Mouse (Mus musculus): Measurements from ENCODE around the gene Eif2ak1. TPM values are rescaled to one million over a fixed set of nuclear protein-coding genes. Genes with fewer than 3 reads are reported as not detected.

Gene Eif2ak1
- total and polyA plus RNA-seq, 3 experiments: 11.9 to 26.7 (median 13.4) TPM

DNA sequence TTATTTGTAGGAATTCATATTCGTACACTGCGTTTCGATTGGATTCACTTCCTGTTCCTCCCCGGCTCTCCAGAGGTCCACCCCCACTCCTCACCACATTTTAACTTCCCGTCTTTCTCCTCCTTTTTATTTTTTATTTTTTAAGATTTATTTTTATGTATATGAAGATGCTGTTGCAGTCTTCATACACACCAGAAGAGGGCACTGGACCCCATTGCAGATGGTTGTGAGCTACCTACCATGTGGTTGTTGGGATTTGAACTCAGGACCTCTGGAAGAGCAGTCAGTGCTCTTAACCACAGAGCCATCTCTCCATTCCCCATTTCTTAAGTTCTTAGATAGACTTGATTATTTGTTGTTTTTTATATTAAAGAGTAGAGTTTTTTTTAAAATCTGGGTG is 3.2 kb downstream of the Eif2ak1 start:
- no peak overlapping the region for H3K9ac ChIP-seq (ENCODE audit: insufficient read depth, low read depth)
- dilution Hi-C loops (cut with MboI; ENCODE audit: extremely low pct_ligation_motif_present, extremely low pct_unique_long_range_greater_than_20kb, low sequenced_read_pairs): no loop called here

DNA sequence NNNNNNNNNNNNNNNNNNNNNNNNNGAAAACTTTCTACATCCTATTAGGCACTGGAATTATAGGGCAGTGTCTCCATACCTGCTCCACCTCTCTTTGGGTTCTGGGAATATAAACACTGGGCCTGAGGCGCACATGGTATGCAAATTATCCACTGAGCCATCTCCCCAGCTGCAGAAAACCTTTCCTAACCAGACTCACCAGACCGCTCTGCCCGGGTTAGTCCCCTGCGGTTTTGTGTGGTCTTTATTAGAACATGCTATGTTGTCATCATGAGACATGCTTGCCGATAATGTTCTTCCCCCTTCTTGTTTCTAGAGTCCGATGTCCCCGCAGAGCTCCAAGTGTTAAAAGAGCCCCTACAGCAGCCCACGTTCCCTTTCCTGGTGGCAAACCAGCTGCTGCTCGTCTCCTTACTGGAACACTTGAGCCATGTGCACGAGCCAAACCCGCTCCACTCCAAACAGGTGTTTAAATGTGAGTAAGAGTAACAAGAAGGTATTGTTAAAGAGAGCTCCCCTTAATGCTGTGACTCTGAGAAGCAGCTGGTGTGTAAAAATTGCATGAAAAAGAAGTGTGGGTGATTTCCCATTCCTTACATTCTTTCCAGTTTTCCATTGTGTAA is 54.1 kb downstream of the Eif2ak1 start:
- Histone ChIP-seq H3K9ac (ENCODE audit: insufficient read depth, low read depth) (no peak overlapping the region), H3K9me3 (replicated peaks; ENCODE audit: low read length) (no peaks in the 10 kb centered on the region), H3K27ac (ENCODE audit: insufficient read depth, low read depth) (peak overlapping the region; percentile 22; the same call in 1 of the 2 replicates), H3K36me3 (replicated peaks in 1 of 2; ENCODE audit: control insufficient read depth in 1 of 2, insufficient read depth in 1 of 2, low read length in 1 of 2) (peaks cover 28 to 43% of the 10 kb centered on the region in 2 experiments), H3K4me2 (ENCODE audit: insufficient read depth, low read depth, poor library complexity, severe bottlenecking) (peak overlapping the region; percentile 77), H3K27me3 (replicated peaks) (no peaks in the 10 kb centered on the region), H3K4me3 (replicated peaks in 1 of 3; ENCODE audit: low read depth in 2 of 3, low read length in 2 of 3, poor library complexity in 1 of 3) (no peak overlapping the region), H3K4me1 (ENCODE audit: control insufficient read depth in 1 of 2, insufficient read depth in 2 of 2) (peaks cover 0 to 19% of the 10 kb centered on the region in 2 experiments; a peak in 2 of 4 replicates), H3K79me2 (replicated peaks; ENCODE audit: control insufficient read depth, extremely low read depth, insufficient read depth, poor library complexity, severe bottlenecking) (no peaks in the 10 kb centered on the region)
- in situ Hi-C loops (cut with MboI; ENCODE audit: low pct_ligation_motif_present, low pct_unique_long_range_greater_than_20kb, low sequenced_read_pairs) (no loop called here), dilution Hi-C loops (cut with MboI; ENCODE audit: extremely low pct_ligation_motif_present, extremely low pct_unique_long_range_greater_than_20kb, low sequenced_read_pairs) (no loop called here)
- peak; percentile 89 for DNase-seq (ENCODE audit: extremely low read depth)
- peak; percentile 94 for TF ChIP-seq ETS1 (conservative IDR thresholded peaks at IDR 0.05; ENCODE audit: low read depth, low read length)
- TF ChIP-seq MEF2A (IDR thresholded peaks at IDR 0.05; ENCODE audit: borderline replicate concordance, low read depth, low read length): peak; percentile 89
- TF ChIP-seq MAX (IDR thresholded peaks at IDR 0.05; ENCODE audit: low read length): peak; percentile 93
- no peak for TF ChIP-seq RAD21 (IDR thresholded peaks at IDR 0.05; ENCODE audit: low read depth, low read length)
- peak; percentile 50; the same call in 1 of the 2 replicates for TF ChIP-seq IRF4 (IDR thresholded peaks at IDR 0.05; ENCODE audit: low read depth, low read length)
- peak; percentile 64; the same call in 1 of the 2 replicates for TF ChIP-seq EP300 (IDR thresholded peaks at IDR 0.05; ENCODE audit: low read length)
- TF ChIP-seq NRF1 (IDR thresholded peaks at IDR 0.05; ENCODE audit: low read depth, low read length): no peak
- no peak for TF ChIP-seq CTCF (conservative IDR thresholded peaks at IDR 0.05 in 1 of 2, IDR thresholded peaks at IDR 0.05 in 1 of 2; ENCODE audit: low read depth in 2 of 2, low read length in 2 of 2)
- no peak for TF ChIP-seq ELF1 (IDR thresholded peaks at IDR 0.05; ENCODE audit: low read depth, low read length)
- peak; percentile 64; the same call in 1 of the 2 replicates for TF ChIP-seq MYC (IDR thresholded peaks at IDR 0.05; ENCODE audit: low read depth, low read length)
- TF ChIP-seq BHLHE40 (IDR thresholded peaks at IDR 0.05; ENCODE audit: low read depth, low read length): peak; percentile 90
- no peak for TF ChIP-seq POLR2A (IDR thresholded peaks at IDR 0.05; ENCODE audit: low read depth, low read length)
- TF ChIP-seq MXI1 (IDR thresholded peaks at IDR 0.05; ENCODE audit: low read depth, low read length): peak; percentile 79
- TF ChIP-seq MAFK (IDR thresholded peaks at IDR 0.05; ENCODE audit: insufficient replicate concordance, low read length): 0 out of 2 replicates have a peak, but pooled peaks have one; percentile 35
- peak; percentile 94 for TF ChIP-seq SIN3A (IDR thresholded peaks at IDR 0.05; ENCODE audit: low read length)
- peak; percentile 70; the same call in 1 of the 2 replicates for TF ChIP-seq TCF12 (IDR thresholded peaks at IDR 0.05; ENCODE audit: low read depth, low read length)
- no peak for TF ChIP-seq JUND (conservative IDR thresholded peaks at IDR 0.05; ENCODE audit: low read depth, low read length)
- TF ChIP-seq JUN (IDR thresholded peaks at IDR 0.05; ENCODE audit: insufficient read depth, low read depth, low read length): peak; percentile 45
- no peak for TF ChIP-seq CHD1 (IDR thresholded peaks at IDR 0.05; ENCODE audit: low read depth, low read length)
- no peak for TF ChIP-seq RCOR1 (conservative IDR thresholded peaks at IDR 0.05; ENCODE audit: low read depth, low read length)

More for the DNA sequence above, 3.2 kb downstream of the Eif2ak1 start:
- H3K79me2 ChIP-seq (replicated peaks; ENCODE audit: control insufficient read depth, extremely low read depth, insufficient read depth, poor library complexity, severe bottlenecking): peaks cover 25% of the 10 kb centered on the region
- no peaks in the 10 kb centered on the region for H3K27me3 ChIP-seq (replicated peaks)
- no peaks in the 10 kb centered on the region for H3K9me3 ChIP-seq (replicated peaks; ENCODE audit: low read length)
- DNase-seq (ENCODE audit: extremely low read depth): no peak
- no peak overlapping the region for H3K4me2 ChIP-seq (ENCODE audit: insufficient read depth, low read depth, poor library complexity, severe bottlenecking)
- TF ChIP-seq MYC (IDR thresholded peaks at IDR 0.05; ENCODE audit: low read depth, low read length) (no peak), UBTF (IDR thresholded peaks at IDR 0.05; ENCODE audit: low read depth, low read length) (no peak), CTCF (conservative IDR thresholded peaks at IDR 0.05 in 1 of 2, IDR thresholded peaks at IDR 0.05 in 1 of 2; ENCODE audit: low read depth in 2 of 2, low read length in 2 of 2) (peak in 1 of 2 experiments; percentile 11; a peak in 1 of 4 replicates), ZKSCAN1 (IDR thresholded peaks at IDR 0.05; ENCODE audit: borderline replicate concordance, low read depth, low read length) (no peak), JUN (IDR thresholded peaks at IDR 0.05; ENCODE audit: insufficient read depth, low read depth, low read length) (no peak), HCFC1 (IDR thresholded peaks at IDR 0.05; ENCODE audit: low read depth, low read length) (no peak), ZC3H11A (IDR thresholded peaks at IDR 0.05; ENCODE audit: low read depth, low read length) (no peak), ETS1 (conservative IDR thresholded peaks at IDR 0.05; ENCODE audit: low read depth, low read length) (no peak)
- peaks cover 0 to 2% of the 10 kb centered on the region in 2 experiments for H3K36me3 ChIP-seq (replicated peaks in 1 of 2; ENCODE audit: control insufficient read depth in 1 of 2, insufficient read depth in 1 of 2, low read length in 1 of 2)
- in situ Hi-C loops (cut with MboI; ENCODE audit: low pct_ligation_motif_present, low pct_unique_long_range_greater_than_20kb, low sequenced_read_pairs): no loop called here
- no peak overlapping the region for H3K4me3 ChIP-seq (replicated peaks in 1 of 3; ENCODE audit: low read depth in 2 of 3, low read length in 2 of 3, poor library complexity in 1 of 3)
- H3K4me1 ChIP-seq (ENCODE audit: control insufficient read depth in 1 of 2, insufficient read depth in 2 of 2): peaks cover 0 to 12% of the 10 kb centered on the region in 2 experiments; a peak in 2 of 4 replicates
- no peak overlapping the region for H3K27ac ChIP-seq (ENCODE audit: insufficient read depth, low read depth)
